Comparison of ENCODE assay signal across 9 mouse cellular contexts in the genomic region with DNA sequence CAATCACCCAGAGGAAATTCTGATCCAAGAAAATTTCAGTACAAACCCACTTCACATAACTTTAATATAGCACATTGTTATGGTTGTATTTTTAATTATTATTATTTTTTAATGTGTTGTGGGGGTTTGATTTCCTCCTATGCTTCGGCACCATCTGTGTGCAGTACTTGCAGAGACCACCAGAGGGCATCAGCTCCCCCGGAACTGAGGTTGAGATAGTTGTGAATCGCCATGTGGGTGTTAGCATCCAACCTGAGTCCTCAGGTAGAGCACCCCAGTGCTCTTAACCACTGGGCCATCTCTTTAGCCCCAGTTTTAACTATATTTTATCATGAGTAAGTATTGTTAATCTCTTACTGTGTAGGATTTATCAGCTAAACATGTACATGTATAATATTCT.
DNase-seq lines count a peak whose midpoint lies in the region; ATAC-seq and TF ChIP-seq lines count a peak whose summit lies in the region.
"Had no signal": no experiment of that assay in that cellular context is flagged by ENCODE, and none has a peak within 500 bp of the region (broad histone marks: within the 10 kb centered on the region; RNA-seq: fewer than 3 reads in every experiment).

No protein-coding gene starts in this region.

- TF ChIP-seq CTCF in ES-Bruce4 (IDR thresholded peaks at IDR 0.05; ENCODE audit: low read depth, low read length) = peak; percentile 77
- peak; percentile 64; the same call in 1 of the 2 replicates for TF ChIP-seq CTCF in brain, embryonic 14.5 days (IDR thresholded peaks at IDR 0.05; ENCODE audit: borderline replicate concordance, extremely low read depth, insufficient read depth, insufficient read length)

- H3K4me2 ChIP-seq in kidney, embryonic 15.5 days = no peak overlapping the region
- H3K4me2 ChIP-seq: limb, embryonic 15.5 days had no signal

- H3K36me3 ChIP-seq in kidney, embryonic 15.5 days = no peaks in the 10 kb centered on the region
- H3K36me3 ChIP-seq in ES-Bruce4 (ENCODE audit: control insufficient read depth, insufficient read depth, low read length, poor library complexity, severe bottlenecking) = no peaks in the 10 kb centered on the region
- H3K36me3 ChIP-seq: limb, embryonic 15.5 days had no signal

- TF ChIP-seq POLR2A in ES-Bruce4 (IDR thresholded peaks at IDR 0.05; ENCODE audit: insufficient read depth, low read length) = no peak
- TF ChIP-seq POLR2A in brain, embryonic 14.5 days (IDR thresholded peaks at IDR 0.05; ENCODE audit: borderline replicate concordance, extremely low read depth, insufficient read depth, insufficient read length, poor library complexity, severe bottlenecking) = no peak

- 76% methylated on average over 3 of the region's 3 CpGs for WGBS in kidney, embryonic 15.5 days

- no peaks in the 10 kb centered on the region for H3K4me1 ChIP-seq in kidney, embryonic 15.5 days
- no peaks in the 10 kb centered on the region for H3K4me1 ChIP-seq in ES-Bruce4 (ENCODE audit: control insufficient read depth, insufficient read depth, low read length)
- H3K4me1 ChIP-seq: limb, embryonic 15.5 days had no signal

- H3K27me3 ChIP-seq in kidney, embryonic 15.5 days = no peaks in the 10 kb centered on the region
- H3K27me3 ChIP-seq in ES-Bruce4 (ENCODE audit: control insufficient read depth, insufficient read depth, low read length, poor library complexity, severe bottlenecking) = no peaks in the 10 kb centered on the region
- H3K27me3 ChIP-seq: limb, embryonic 15.5 days had no signal

- no peak for ATAC-seq in kidney, embryonic 15.5 days (replicated peaks; ENCODE audit: low FRiP score)
- ATAC-seq in megakaryocyte, adult 5-6 weeks (ENCODE audit: poor library complexity, severe bottlenecking) = peak; percentile 70

- H3K27ac ChIP-seq in kidney, embryonic 15.5 days = no peak overlapping the region
- no peak overlapping the region for H3K27ac ChIP-seq in ES-Bruce4 (ENCODE audit: insufficient read depth, low read length)
- H3K27ac ChIP-seq: limb, embryonic 15.5 days had no signal

- TF ChIP-seq EP300 in ES-Bruce4 (IDR thresholded peaks at IDR 0.05; ENCODE audit: insufficient read depth, low read depth, low read length) = no peak

- H3K9ac ChIP-seq in kidney, embryonic 15.5 days = no peak overlapping the region
- no peak overlapping the region for H3K9ac ChIP-seq in ES-Bruce4 (ENCODE audit: low read depth, poor library complexity, severe bottlenecking)
- H3K9ac ChIP-seq: limb, embryonic 15.5 days had no signal

- DNase-seq in kidney, adult 9 months = peak; percentile 15
- DNase-seq in brain, embryonic 14.5 days (ENCODE audit: low read depth) = no peak
- peak; percentile 80 for DNase-seq in thymus, postnatal 4 days
- no peak for DNase-seq in left cerebral cortex, adult 18-20 months (ENCODE audit: low spot score in 2 of 2)

- H3K9me3 ChIP-seq in kidney, embryonic 15.5 days (replicated peaks) = no peaks in the 10 kb centered on the region
- no peaks in the 10 kb centered on the region for H3K9me3 ChIP-seq in ES-Bruce4 (replicated peaks; ENCODE audit: control insufficient read depth, insufficient read depth, low read length, poor library complexity, severe bottlenecking)
- H3K9me3 ChIP-seq: limb, embryonic 15.5 days had no signal

- no peak overlapping the region for H3K4me3 ChIP-seq in kidney, embryonic 15.5 days (replicated peaks)
- H3K4me3 ChIP-seq in ES-Bruce4 (ENCODE audit: low read depth, low read length) = no peak overlapping the region
- H3K4me3 ChIP-seq: erythroblast, embryonic 14.5 days; limb, embryonic 15.5 days had no signal

Comparison
In these comparisons a context has a peak if more than half of its experiments do, and no peak if none do; other contexts are left out.
1. DNase-seq: peak in kidney, adult 9 months (single experiment) and thymus, postnatal 4 days (single experiment); none in brain, embryonic 14.5 days (single experiment) and left cerebral cortex, adult 18-20 months (0 of 2).